Mouse (Mus musculus): Measurements from ENCODE around the gene Fam104a. TPM values are rescaled to one million over a fixed set of nuclear protein-coding genes. Genes with fewer than 3 reads are reported as not detected.

The Fam104a gene
- polyA plus RNA-seq, 1 experiment, result 21.2 TPM

DNA sequence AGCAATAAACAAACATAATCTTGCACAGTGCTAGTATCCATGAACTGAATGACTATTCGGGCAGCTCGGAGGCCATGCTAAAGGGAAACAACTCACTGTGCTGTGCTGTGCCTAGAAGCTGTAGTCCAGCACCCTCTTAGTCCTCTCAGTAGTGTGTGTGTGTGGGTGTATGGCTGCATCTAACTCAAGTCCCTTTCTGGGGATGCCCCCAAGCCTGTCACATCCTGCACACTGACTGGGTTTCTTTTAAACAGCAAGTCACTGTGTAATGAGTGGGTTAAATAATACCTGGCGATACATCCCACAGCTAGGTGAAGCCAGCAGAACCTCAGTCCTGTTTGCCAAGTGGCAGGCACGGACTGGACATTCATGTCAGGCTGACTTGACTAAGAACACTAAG lies 25.2 kb downstream of the Fam104a start:
- no peak for TF ChIP-seq CTCF (IDR thresholded peaks at IDR 0.05; ENCODE audit: insufficient read depth, low read length)
- no peak for TF ChIP-seq POLR2A (IDR thresholded peaks at IDR 0.05; ENCODE audit: borderline replicate concordance, extremely low read depth, low read depth, low read length)
- no peak for DNase-seq
- Histone ChIP-seq H3K4me3 (replicated peaks; ENCODE audit: extremely low read depth, low read depth, low read length) (no peak overlapping the region), H3K4me1 (ENCODE audit: control insufficient read depth, insufficient read depth, low read length) (no peaks in the 10 kb centered on the region; the same call in 1 of the 2 replicates)
- 77% methylated on average over 4 of the region's 4 CpGs for WGBS

- 87% methylated on average over 8 of the region's 8 CpGs for WGBS
- DNase-seq, result no peak
- Histone ChIP-seq H3K4me3 (replicated peaks; ENCODE audit: extremely low read depth, low read depth, low read length) (no peak overlapping the region), H3K4me1 (ENCODE audit: control insufficient read depth, insufficient read depth, low read length) (no peaks in the 10 kb centered on the region; the same call in 1 of the 2 replicates)
- no peak for TF ChIP-seq CTCF (IDR thresholded peaks at IDR 0.05; ENCODE audit: insufficient read depth, low read length)
- no peak for TF ChIP-seq POLR2A (IDR thresholded peaks at IDR 0.05; ENCODE audit: borderline replicate concordance, extremely low read depth, low read depth, low read length)
Observed at GRCm38 (mm10) chr11:113658319-113658718, 25.6 kb downstream of the Fam104a start.

DNA sequence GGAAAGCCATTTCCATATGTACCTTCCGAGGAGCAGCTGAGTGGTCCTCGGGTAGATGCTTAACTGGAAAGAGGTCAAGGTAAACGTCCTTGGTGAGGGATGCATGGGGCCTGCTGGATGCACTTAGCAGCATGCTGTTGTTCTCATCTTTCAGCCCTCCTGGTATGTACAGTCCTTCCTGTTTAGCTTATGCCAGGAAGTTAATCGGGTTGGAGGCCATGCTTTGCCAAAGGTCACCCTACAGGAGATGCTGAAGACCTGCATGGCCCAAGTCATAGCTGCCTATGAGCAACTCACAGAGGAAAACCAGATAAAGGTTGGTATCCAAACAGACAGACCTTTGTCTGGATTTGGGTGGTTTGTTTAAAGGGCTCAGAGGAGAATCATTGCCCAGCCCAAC lies 26.7 kb downstream of the Fam104a start:
- TF ChIP-seq CTCF (IDR thresholded peaks at IDR 0.05; ENCODE audit: insufficient read depth, low read length), result no peak
- TF ChIP-seq POLR2A (IDR thresholded peaks at IDR 0.05; ENCODE audit: borderline replicate concordance, extremely low read depth, low read depth, low read length), result no peak
- no peak for DNase-seq
- 50% methylated on average over 4 of the region's 4 CpGs for WGBS
- Histone ChIP-seq H3K4me3 (replicated peaks; ENCODE audit: extremely low read depth, low read depth, low read length) (no peak overlapping the region), H3K4me1 (ENCODE audit: control insufficient read depth, insufficient read depth, low read length) (no peaks in the 10 kb centered on the region; the same call in 1 of the 2 replicates)

GRCm38 (mm10) chr11:113656511-113656932 lies 27.4 kb downstream of the Fam104a start:
- no peak for DNase-seq
- WGBS, result 80% methylated on average over 8 of the region's 8 CpGs
- Histone ChIP-seq H3K4me3 (replicated peaks; ENCODE audit: extremely low read depth, low read depth, low read length) (no peak overlapping the region), H3K4me1 (ENCODE audit: control insufficient read depth, insufficient read depth, low read length) (no peaks in the 10 kb centered on the region; the same call in 1 of the 2 replicates)
- TF ChIP-seq CTCF (IDR thresholded peaks at IDR 0.05; ENCODE audit: insufficient read depth, low read length) (no peak), POLR2A (IDR thresholded peaks at IDR 0.05; ENCODE audit: borderline replicate concordance, extremely low read depth, low read depth, low read length) (no peak)

DNA sequence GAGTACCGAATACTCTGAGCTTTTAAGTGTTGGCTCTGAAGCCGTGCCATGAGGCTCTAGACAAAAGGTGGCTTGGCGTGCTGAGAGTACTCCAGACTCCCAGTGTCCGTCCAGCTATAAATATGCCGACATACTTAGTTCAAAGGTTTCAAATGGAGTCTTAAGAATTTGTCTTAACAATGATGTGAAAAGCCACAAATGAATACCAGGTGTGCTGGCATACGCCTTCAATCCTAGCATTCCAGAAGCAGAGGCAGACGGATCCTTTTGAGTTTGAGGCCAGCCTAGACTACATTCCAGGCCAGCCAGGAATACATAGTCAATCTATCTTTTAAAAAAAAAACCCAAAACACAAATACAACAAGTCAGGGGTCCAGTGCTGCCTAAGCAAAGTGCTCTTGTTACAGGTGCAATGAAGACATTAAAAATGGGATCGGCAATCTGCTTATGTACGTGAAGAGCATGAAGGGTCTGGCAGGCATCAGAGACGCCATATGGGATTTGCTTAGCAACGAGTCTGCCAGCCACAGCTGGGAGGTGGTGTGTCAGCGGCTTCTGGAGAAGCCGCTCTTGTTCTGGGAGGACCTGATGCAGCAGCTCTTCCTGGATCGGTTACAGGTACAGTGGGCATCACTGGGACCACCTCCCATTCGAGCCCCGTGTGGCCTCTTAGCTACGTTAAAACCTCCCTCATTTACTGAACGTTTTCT lies 29.2 kb downstream of the Fam104a start:
- WGBS, result 73% methylated on average over 18 of the region's 18 CpGs

DNA sequence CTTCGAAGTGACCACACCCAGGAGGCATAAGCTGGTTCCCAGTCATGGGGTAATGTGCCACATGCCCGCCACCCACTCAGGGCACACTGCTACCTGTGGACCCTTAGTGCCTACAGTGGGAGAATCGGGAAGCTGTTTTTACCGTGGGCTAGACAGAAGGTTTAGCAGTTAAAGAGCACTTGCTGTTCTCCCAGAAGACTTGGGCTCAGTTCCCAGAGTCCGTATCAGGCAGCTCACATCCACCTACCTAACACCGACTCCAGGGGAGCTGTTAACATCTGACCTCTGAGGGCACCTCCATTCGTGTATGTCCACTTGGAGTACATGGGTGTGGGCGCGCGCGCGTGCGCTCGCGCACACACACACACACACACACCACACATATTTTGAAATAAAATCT lies 29.9 kb downstream of the Fam104a start:
- H3K4me3 ChIP-seq (replicated peaks; ENCODE audit: extremely low read depth, low read depth, low read length), result no peak overlapping the region
- no peak for DNase-seq
- H3K4me1 ChIP-seq (ENCODE audit: control insufficient read depth, insufficient read depth, low read length), result no peaks in the 10 kb centered on the region; the same call in 1 of the 2 replicates
- TF ChIP-seq CTCF (IDR thresholded peaks at IDR 0.05; ENCODE audit: insufficient read depth, low read length) (no peak), POLR2A (IDR thresholded peaks at IDR 0.05; ENCODE audit: borderline replicate concordance, extremely low read depth, low read depth, low read length) (no peak)
- WGBS, result 82% methylated on average over 15 of the region's 15 CpGs

More for the DNA sequence above, 29.2 kb downstream of the Fam104a start:
- Histone ChIP-seq H3K4me1 (ENCODE audit: control insufficient read depth, insufficient read depth, low read length) (no peaks in the 10 kb centered on the region; the same call in 1 of the 2 replicates), H3K4me3 (replicated peaks; ENCODE audit: extremely low read depth, low read depth, low read length) (no peak overlapping the region)
- TF ChIP-seq POLR2A (IDR thresholded peaks at IDR 0.05; ENCODE audit: borderline replicate concordance, extremely low read depth, low read depth, low read length) (no peak), CTCF (IDR thresholded peaks at IDR 0.05; ENCODE audit: insufficient read depth, low read length) (no peak)
- DNase-seq, result no peak

DNA sequence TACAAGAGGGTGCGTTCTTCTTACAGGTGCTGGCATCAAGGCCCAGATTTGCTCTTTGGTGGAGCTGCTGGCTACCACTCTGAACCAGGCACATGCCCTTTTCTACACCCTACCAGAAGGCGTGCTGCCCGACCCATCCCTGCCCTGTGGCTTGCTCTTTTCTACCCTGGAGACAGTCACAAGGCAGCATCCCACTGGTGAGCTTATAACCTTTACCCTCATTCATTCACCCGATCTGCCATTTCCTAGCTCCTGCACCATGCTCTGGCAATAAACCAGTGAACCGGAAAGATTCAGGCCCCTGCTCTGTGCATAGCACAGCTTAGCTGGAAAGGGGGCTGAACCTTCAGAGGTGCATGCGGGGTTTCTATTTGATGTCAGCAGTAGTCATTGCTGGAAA lies 31.4 kb downstream of the Fam104a start:
- no peak overlapping the region for H3K4me3 ChIP-seq (replicated peaks; ENCODE audit: extremely low read depth, low read depth, low read length)
- 93% methylated on average over 6 of the region's 6 CpGs for WGBS
- TF ChIP-seq CTCF (IDR thresholded peaks at IDR 0.05; ENCODE audit: insufficient read depth, low read length) (no peak), POLR2A (IDR thresholded peaks at IDR 0.05; ENCODE audit: borderline replicate concordance, extremely low read depth, low read depth, low read length) (no peak)
- H3K4me1 ChIP-seq (ENCODE audit: control insufficient read depth, insufficient read depth, low read length), result peaks cover 4% of the 10 kb centered on the region; the same call in 1 of the 2 replicates
- DNase-seq, result no peak

GRCm38 (mm10) chr11:113651907-113652273 lies 32.1 kb downstream of the Fam104a start:
- DNase-seq, result no peak
- TF ChIP-seq CTCF (IDR thresholded peaks at IDR 0.05; ENCODE audit: insufficient read depth, low read length) (peak; percentile 45), POLR2A (IDR thresholded peaks at IDR 0.05; ENCODE audit: borderline replicate concordance, extremely low read depth, low read depth, low read length) (no peak)
- peaks cover 4% of the 10 kb centered on the region; the same call in 1 of the 2 replicates for H3K4me1 ChIP-seq (ENCODE audit: control insufficient read depth, insufficient read depth, low read length)
- H3K4me3 ChIP-seq (replicated peaks; ENCODE audit: extremely low read depth, low read depth, low read length), result no peak overlapping the region
- WGBS, result 53% methylated on average over 8 of the region's 8 CpGs

DNA sequence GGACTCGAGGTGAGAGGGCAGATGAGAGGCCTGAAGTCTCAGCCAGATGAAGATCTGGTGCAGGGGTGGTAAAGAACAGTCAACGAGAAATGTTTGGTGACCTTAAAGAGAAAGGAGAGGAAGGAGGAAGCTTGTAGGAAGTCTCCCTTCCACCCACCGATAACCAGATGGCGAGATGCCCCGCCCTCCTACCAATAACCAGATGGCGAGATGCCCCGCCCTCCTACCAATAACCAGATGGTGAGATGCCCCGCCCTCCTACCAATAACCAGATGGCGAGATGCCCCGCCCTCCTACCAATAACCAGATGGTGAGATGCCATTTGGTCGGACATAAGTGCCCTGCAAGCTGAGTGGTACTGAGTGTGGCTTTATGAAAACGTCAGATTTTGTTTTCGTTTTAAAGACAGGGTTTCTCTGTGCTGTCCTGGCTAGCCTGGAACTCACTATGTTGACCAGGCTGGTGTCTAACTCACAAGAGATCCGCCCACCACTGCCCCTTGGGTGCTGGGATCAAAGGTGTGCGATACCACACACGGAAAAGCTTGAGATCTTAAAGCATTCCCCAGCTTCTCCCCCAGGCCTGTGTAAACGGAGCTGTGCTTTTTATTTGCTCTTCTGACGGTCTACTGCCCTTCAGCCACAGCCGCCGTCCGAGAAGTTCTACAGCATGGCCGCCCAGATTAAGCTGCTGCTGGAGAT lies 32.6 kb downstream of the Fam104a start:
- no peak for DNase-seq
- no peak for TF ChIP-seq POLR2A (IDR thresholded peaks at IDR 0.05; ENCODE audit: borderline replicate concordance, extremely low read depth, low read depth, low read length)
- TF ChIP-seq CTCF (IDR thresholded peaks at IDR 0.05; ENCODE audit: insufficient read depth, low read length), result no peak
- H3K4me1 ChIP-seq (ENCODE audit: control insufficient read depth, insufficient read depth, low read length), result peaks cover 4% of the 10 kb centered on the region; the same call in 1 of the 2 replicates
- no peak overlapping the region for H3K4me3 ChIP-seq (replicated peaks; ENCODE audit: extremely low read depth, low read depth, low read length)
- 64% methylated on average over 22 of the region's 22 CpGs for WGBS
